Mouse (Mus musculus) cortical plate, adult 2 months (tissue): ENCODE results near the gene Creb3l1.

ENCODE experiments used
- CTCF ChIP-seq: fragments of 200-500 bp; IDR thresholded peaks from 2 replicates; pipeline ENCODE4 v1.5.1; 2011; ENCODE audit warnings: mild to moderate bottlenecking, control low read depth, low read length; ENCODE audit not compliant: insufficient read depth; ENCODE audit errors: extremely low read depth
- POLR2A ChIP-seq: fragments of 200-500 bp; IDR thresholded peaks from 2 replicates; pipeline ENCODE4 v1.6.1; 2011; ENCODE audit warnings: mild to moderate bottlenecking, low read length, control low read depth; ENCODE audit not compliant: insufficient read depth; ENCODE audit errors: extremely low read depth

DNA sequence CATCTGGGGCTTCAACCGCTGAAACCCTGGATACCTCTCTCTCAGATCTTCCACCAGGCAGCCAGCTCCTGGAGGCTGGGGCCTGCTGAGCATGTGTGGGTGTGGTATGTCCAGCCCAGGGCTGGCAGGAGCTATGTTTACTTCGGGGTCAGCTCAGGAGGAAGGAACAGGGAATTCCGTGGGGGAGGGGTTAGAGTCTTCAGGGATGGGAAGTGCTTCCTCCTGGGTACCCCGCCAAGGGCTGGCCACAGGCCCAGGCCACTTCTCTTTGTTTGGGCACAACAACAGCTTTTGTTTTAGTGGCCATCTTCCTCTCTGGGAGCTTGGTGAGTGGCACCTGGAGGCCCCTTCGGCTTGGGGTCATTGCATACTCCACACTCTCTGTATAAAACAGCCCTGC is 70.5 kb downstream of the Creb3l1 start:
- TF ChIP-seq CTCF (no peak), POLR2A (no peak)
